Mouse (Mus musculus): ENCODE measurements at regions not wholly inside any gene's neighbourhood (a gene's known extent, or its start where the extent isn't known, plus 50 kb on each side); places are given as distances from the start of the nearest gene placed in this dataset.
A peak's percentile ranks its signal among the peaks of the same experiment; 100 is the strongest.
"Not testable (repeated sequence)": the region's sequence is repeated elsewhere in the genome, so short reads cannot be mapped to it uniquely, and the experiment has no call there.

GRCm38 (mm10) chr4:18620361-18620760 is 984.9 kb upstream of the Gm12353 start:
- H3K36me3 ChIP-seq (replicated peaks), result no peaks in the 10 kb centered on the region
- H3K27ac ChIP-seq (replicated peaks), result no peak overlapping the region
- no peaks in the 10 kb centered on the region for H3K4me1 ChIP-seq
- no peak overlapping the region for H3K4me3 ChIP-seq
- H3K27me3 ChIP-seq (replicated peaks; ENCODE audit: low read depth, poor library complexity, severe bottlenecking), result no peaks in the 10 kb centered on the region
- no peak for DNase-seq (ENCODE audit: low spot score)
- no peaks in the 10 kb centered on the region for H3K9me3 ChIP-seq

GRCm38 (mm10) chr4:18639035-18639434 is 966.2 kb upstream of the Gm12353 start:
- Histone ChIP-seq H3K9me3 (no peaks in the 10 kb centered on the region), H3K27ac (replicated peaks) (no peak overlapping the region), H3K4me1 (no peaks in the 10 kb centered on the region), H3K27me3 (replicated peaks; ENCODE audit: low read depth, poor library complexity, severe bottlenecking) (no peaks in the 10 kb centered on the region), H3K4me3 (no peak overlapping the region), H3K36me3 (replicated peaks) (no peaks in the 10 kb centered on the region)
- 95% methylated on average over 2 of the region's 2 CpGs for WGBS
- no peak for DNase-seq (ENCODE audit: low spot score)

- no peak overlapping the region for H3K4me3 ChIP-seq
- no peaks in the 10 kb centered on the region for H3K4me1 ChIP-seq
- WGBS, result 43% methylated on average over 1 of the region's 1 CpGs
- no peaks in the 10 kb centered on the region for H3K9me3 ChIP-seq
- DNase-seq (ENCODE audit: low spot score), result no peak
- H3K36me3 ChIP-seq (replicated peaks), result no peaks in the 10 kb centered on the region
- no peak overlapping the region for H3K27ac ChIP-seq (replicated peaks)
- no peaks in the 10 kb centered on the region for H3K27me3 ChIP-seq (replicated peaks; ENCODE audit: low read depth, poor library complexity, severe bottlenecking)
Observed at GRCm38 (mm10) chr4:18649153-18649552, 956.1 kb upstream of the Gm12353 start.

DNA sequence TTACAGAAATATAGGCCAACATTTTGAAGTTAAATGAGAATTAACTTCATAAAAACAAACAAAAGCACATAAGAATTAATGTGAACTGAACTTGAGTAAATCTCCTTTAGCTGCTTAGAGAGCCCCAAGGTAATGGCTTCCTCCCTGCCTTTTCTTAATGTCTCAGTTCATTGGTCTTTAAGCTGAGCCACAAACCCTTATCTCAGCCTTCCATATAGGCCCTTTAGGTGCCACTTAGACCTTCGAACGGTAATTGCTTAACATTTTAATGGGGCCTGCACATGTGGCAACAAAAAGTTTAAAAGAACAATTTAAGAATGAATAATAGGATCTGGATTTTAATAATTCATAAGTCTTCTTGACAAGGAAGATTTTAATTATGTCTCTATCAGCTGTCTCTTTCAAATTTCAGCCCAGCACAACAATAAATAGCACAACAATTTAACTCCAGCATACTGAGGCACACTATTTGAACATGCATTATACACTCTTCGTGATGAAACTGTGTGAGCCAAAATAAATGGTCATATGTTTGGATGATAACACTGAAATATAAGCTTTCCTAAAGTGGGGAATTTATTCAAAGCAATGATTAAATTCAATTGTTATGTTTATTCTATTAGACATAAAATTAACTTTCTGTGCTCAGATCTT is 919.2 kb upstream of the Gm12353 start:
- Histone ChIP-seq H3K27me3 (replicated peaks; ENCODE audit: low read depth, poor library complexity, severe bottlenecking) (no peaks in the 10 kb centered on the region), H3K9me3 (no peaks in the 10 kb centered on the region), H3K4me3 (no peak overlapping the region), H3K4me1 (no peaks in the 10 kb centered on the region), H3K36me3 (replicated peaks) (no peaks in the 10 kb centered on the region), H3K27ac (replicated peaks) (no peak overlapping the region)
- no peak for DNase-seq (ENCODE audit: low spot score)
- WGBS, result 86% methylated on average over 3 of the region's 3 CpGs

DNA sequence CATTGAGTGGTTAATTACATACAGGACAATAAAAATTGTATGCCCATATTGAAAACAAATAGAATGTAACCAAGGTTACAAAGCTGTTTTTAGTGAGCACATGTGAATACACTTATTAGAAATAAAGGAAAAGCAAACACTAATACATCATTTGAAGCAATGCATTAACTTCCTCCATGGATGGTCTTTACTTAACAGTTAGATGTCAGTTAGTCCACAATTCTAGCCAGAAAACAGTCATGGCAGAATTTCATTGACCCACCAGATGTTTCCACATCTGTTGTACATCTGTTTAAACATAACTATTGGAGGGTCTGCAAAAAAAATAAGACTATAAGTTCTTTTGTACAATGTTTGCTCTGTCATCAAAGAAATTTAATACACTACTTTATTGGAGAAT is 911.2 kb upstream of the Gm12353 start:
- Histone ChIP-seq H3K4me3 (no peak overlapping the region), H3K27me3 (replicated peaks; ENCODE audit: low read depth, poor library complexity, severe bottlenecking) (no peaks in the 10 kb centered on the region), H3K27ac (replicated peaks) (no peak overlapping the region), H3K36me3 (replicated peaks) (no peaks in the 10 kb centered on the region), H3K9me3 (no peaks in the 10 kb centered on the region), H3K4me1 (no peaks in the 10 kb centered on the region)
- DNase-seq (ENCODE audit: low spot score), result no peak

DNA sequence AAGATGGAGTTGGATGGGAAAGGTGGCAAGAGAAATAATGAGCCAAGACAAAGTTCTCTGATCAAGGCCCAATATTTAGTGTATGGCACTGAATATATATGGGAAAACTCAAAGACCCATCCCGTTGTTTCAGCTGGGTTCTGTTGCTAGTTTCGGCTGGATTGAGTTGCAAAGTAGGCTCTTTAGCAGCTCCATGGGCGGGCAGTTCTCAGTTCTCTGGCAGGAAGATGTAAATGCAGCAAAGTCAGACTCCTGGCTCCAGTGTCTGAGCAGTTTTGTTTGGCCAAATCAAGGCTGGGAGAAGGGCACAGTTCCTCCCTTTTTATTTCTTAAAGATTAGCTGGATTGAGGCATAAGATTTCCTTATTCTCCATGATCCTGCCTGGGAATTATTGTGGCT is 909.0 kb upstream of the Gm12353 start:
- Histone ChIP-seq H3K27ac (replicated peaks) (no peak overlapping the region), H3K27me3 (replicated peaks; ENCODE audit: low read depth, poor library complexity, severe bottlenecking) (no peaks in the 10 kb centered on the region), H3K4me1 (no peaks in the 10 kb centered on the region), H3K36me3 (replicated peaks) (no peaks in the 10 kb centered on the region), H3K9me3 (no peaks in the 10 kb centered on the region), H3K4me3 (no peak overlapping the region)
- DNase-seq (ENCODE audit: low spot score), result no peak
- WGBS, result 58% methylated on average over 3 of the region's 3 CpGs

DNA sequence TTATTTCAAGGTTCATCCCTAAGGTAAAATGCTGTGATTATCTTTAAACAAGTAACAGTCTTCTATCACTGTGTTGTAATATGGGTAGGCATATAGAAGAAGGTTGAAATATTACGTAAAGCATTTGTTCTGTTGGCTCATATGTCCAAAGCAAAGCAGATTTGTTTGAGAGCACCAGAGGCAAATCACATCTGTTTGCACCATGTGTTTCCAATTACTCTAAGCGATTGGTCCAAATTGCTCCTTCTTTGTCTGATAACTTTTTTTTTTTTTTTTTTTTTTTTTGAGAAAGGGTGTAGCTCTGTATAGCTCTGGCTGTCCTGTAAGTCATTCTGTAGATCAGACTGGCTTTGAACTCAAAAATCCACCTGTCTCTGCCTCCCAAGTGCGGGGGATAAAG is 861.0 kb upstream of the Gm12353 start:
- no peak overlapping the region for H3K4me3 ChIP-seq
- 44% methylated on average over 3 of the region's 3 CpGs for WGBS
- DNase-seq (ENCODE audit: low spot score), result no peak
- no peak overlapping the region for H3K27ac ChIP-seq (replicated peaks)
- H3K36me3 ChIP-seq (replicated peaks), result no peaks in the 10 kb centered on the region
- H3K4me1 ChIP-seq, result no peaks in the 10 kb centered on the region
- H3K27me3 ChIP-seq (replicated peaks; ENCODE audit: low read depth, poor library complexity, severe bottlenecking), result no peaks in the 10 kb centered on the region
- H3K9me3 ChIP-seq, result no peaks in the 10 kb centered on the region

DNA sequence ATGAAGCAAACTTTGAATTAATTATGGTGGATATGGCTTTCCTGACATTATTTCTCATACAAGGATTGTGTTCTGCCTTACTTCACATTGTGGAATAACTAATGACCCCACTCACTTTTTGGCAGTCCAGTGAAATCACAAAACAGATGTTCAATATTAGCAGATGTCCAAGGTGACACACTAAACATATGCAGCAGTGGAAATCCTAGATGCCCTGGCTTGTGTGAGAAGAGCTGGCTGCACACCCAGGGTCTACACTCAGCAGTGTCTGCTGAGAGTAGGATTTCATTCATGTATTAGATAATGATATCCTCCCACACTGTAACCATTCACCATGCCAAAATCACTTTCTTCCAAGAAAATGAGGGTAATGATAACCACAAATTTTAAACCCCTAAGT is 816.9 kb upstream of the Gm12353 start:
- no peaks in the 10 kb centered on the region for H3K4me1 ChIP-seq
- H3K36me3 ChIP-seq (replicated peaks), result no peaks in the 10 kb centered on the region
- H3K27me3 ChIP-seq (replicated peaks; ENCODE audit: low read depth, poor library complexity, severe bottlenecking), result no peaks in the 10 kb centered on the region
- DNase-seq (ENCODE audit: low spot score), result peak; percentile 15
- no peak overlapping the region for H3K27ac ChIP-seq (replicated peaks)
- H3K9me3 ChIP-seq, result no peaks in the 10 kb centered on the region
- H3K4me3 ChIP-seq, result no peak overlapping the region

DNA sequence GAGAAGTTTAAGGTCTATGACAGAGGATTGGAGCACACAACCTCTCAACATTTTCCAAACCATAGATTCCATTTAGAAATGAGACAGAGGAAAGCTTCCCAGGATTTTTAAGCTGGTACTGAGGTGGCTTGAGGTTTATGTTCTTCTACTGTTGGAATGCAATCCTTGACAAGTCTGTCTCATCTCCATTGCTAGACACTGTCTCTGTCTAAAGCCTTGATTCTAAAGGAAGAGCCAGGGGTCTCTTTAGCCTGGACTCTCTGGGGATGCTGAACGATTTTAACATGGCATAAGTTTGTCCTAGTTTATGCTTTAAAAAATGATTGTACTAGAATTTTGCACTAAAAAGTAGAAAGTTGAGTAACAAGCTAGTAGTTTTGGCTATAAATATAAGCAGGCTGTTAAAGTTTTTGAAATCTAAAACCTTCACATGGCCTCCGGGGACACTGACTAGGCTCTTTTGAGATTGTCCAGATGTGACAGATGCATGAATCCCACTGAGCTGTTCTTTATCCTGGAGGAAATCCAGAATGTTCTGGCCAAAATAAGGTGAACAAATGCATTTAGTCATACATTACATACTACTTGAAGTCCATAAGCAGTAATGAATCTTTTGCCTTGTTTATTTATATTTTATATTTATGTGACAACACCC is 809.4 kb upstream of the Gm12353 start:
- H3K4me1 ChIP-seq, result no peaks in the 10 kb centered on the region
- no peaks in the 10 kb centered on the region for H3K27me3 ChIP-seq (replicated peaks; ENCODE audit: low read depth, poor library complexity, severe bottlenecking)
- no peaks in the 10 kb centered on the region for H3K36me3 ChIP-seq (replicated peaks)
- H3K27ac ChIP-seq (replicated peaks), result no peak overlapping the region
- 77% methylated on average over 2 of the region's 2 CpGs for WGBS
- no peak for DNase-seq (ENCODE audit: low spot score)
- H3K4me3 ChIP-seq, result no peak overlapping the region
- H3K9me3 ChIP-seq, result no peaks in the 10 kb centered on the region

DNA sequence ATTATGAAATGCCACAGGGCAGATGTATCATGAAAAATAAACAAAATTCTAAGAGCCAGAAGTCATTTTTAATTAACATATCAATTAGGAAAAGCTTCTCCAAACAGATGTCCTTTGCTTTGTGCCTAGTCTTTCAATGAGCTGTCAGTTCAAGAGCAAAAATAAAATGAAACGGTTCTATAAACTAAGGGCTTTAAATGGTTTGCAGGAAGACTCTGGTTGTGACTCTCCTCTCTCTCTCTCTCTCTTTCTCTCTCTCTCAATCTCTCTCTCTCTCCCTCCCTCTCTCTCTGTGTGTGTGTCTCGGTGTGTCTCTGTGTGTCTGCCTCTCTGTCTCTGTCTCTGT is 808.9 kb upstream of the Gm12353 start:
- H3K27me3 ChIP-seq (replicated peaks; ENCODE audit: low read depth, poor library complexity, severe bottlenecking), result no peaks in the 10 kb centered on the region
- H3K36me3 ChIP-seq (replicated peaks), result no peaks in the 10 kb centered on the region
- H3K27ac ChIP-seq (replicated peaks), result no peak overlapping the region
- H3K9me3 ChIP-seq, result no peaks in the 10 kb centered on the region
- no peaks in the 10 kb centered on the region for H3K4me1 ChIP-seq
- WGBS, result 73% methylated on average over 2 of the region's 2 CpGs
- H3K4me3 ChIP-seq, result no peak overlapping the region
- DNase-seq (ENCODE audit: low spot score), result no peak

DNA sequence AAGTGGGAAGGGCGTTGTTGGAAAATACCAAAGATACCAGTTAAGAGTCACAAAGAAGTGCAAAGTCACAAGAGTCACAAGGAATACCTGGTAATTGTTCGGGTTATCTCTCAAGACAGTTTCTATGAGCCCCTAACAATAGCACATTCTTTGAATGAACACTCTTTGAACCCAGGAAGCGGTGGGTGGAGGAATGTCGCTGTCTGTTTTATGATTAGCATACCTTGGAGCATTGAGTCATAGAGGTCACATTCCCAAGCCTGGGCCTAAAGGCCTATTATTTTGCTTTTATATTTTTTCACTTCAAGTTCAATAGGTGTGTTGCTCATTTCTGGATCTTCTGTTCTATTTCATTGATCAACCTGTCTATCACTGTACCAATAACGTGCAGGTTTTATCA is 802.1 kb upstream of the Gm12353 start:
- not testable (repeated sequence) for H3K27me3 ChIP-seq (replicated peaks; ENCODE audit: low read depth, poor library complexity, severe bottlenecking); H3K36me3 ChIP-seq (replicated peaks); DNase-seq (ENCODE audit: low spot score); H3K4me1 ChIP-seq; H3K4me3 ChIP-seq; H3K9me3 ChIP-seq; H3K27ac ChIP-seq (replicated peaks)
- 87% methylated on average over 5 of the region's 5 CpGs for WGBS

All from embryonic facial prominence, embryonic 10.5 days (tissue).